Mouse (Mus musculus): ENCODE data around the gene Alyref2. TPM values are rescaled to one million over a fixed set of nuclear protein-coding genes. Genes with fewer than 3 reads are reported as not detected.

The Alyref2 gene
- polyA plus RNA-seq, 1 experiment from 2014 or later, result 17.4 TPM

GRCm38 (mm10) chr1:171501636-171502080, 1.6 kb upstream of the Alyref2 start:
- 4% methylated on average over 5 of the region's 5 CpGs for WGBS
- Histone ChIP-seq H3K36me3 (no peaks in the 10 kb centered on the region), H3K27ac (peak overlapping the region; percentile 98), H3K27me3 (no peaks in the 10 kb centered on the region), H3K9me3 (replicated peaks) (0 out of 2 replicates have a peak, but pooled peaks cover 2% of the 10 kb centered on the region), H3K9ac (peak overlapping the region; percentile 34; the same call in 1 of the 2 replicates), H3K4me1 (replicated peaks) (peaks cover 18% of the 10 kb centered on the region), H3K4me2 (peak overlapping the region; percentile 81), H3K4me3 (peak overlapping the region; percentile 33)
- no peak for ATAC-seq (replicated peaks; ENCODE audit: insufficient number of reproducible peaks, insufficient read depth, low FRiP score, low read depth)

- peak overlapping the region; percentile 21; the same call in 1 of the 2 replicates for H3K9ac ChIP-seq
- ATAC-seq (replicated peaks; ENCODE audit: insufficient number of reproducible peaks, insufficient read depth, low FRiP score, low read depth), result peak; percentile 77
- H3K4me3 ChIP-seq, result peak overlapping the region; percentile 72
- no peaks in the 10 kb centered on the region for H3K27me3 ChIP-seq
- H3K4me1 ChIP-seq (replicated peaks), result peaks cover 18% of the 10 kb centered on the region
- H3K9me3 ChIP-seq (replicated peaks), result no peaks in the 10 kb centered on the region
- H3K27ac ChIP-seq, result peak overlapping the region; percentile 98
- peak overlapping the region; percentile 81 for H3K4me2 ChIP-seq
- H3K36me3 ChIP-seq, result no peaks in the 10 kb centered on the region
- WGBS, result under 1% methylated on average over 14 of the region's 14 CpGs
These were observed 659 bp upstream of the Alyref2 start for GRCm38 (mm10) chr1:171502388-171503249.

- no peaks in the 10 kb centered on the region for H3K36me3 ChIP-seq
- peaks cover 18% of the 10 kb centered on the region for H3K4me1 ChIP-seq (replicated peaks)
- peak; percentile 33 for ATAC-seq (replicated peaks; ENCODE audit: insufficient number of reproducible peaks, insufficient read depth, low FRiP score, low read depth)
- peak overlapping the region; percentile 72 for H3K4me3 ChIP-seq
- H3K9ac ChIP-seq, result peak overlapping the region; percentile 75
- no peaks in the 10 kb centered on the region for H3K9me3 ChIP-seq (replicated peaks)
- peak overlapping the region; percentile 98 for H3K27ac ChIP-seq
- peak overlapping the region; percentile 81 for H3K4me2 ChIP-seq
- under 1% methylated on average over 53 of the region's 53 CpGs for WGBS
- H3K27me3 ChIP-seq, result no peaks in the 10 kb centered on the region
These were observed 464 bp downstream of the Alyref2 start for GRCm38 (mm10) chr1:171503592-171504291.

GRCm38 (mm10) chr1:171504586-171504985, 1.3 kb downstream of the Alyref2 start:
- H3K4me1 ChIP-seq (replicated peaks), result peaks cover 18% of the 10 kb centered on the region
- peak overlapping the region; percentile 81 for H3K4me2 ChIP-seq
- no peaks in the 10 kb centered on the region for H3K9me3 ChIP-seq (replicated peaks)
- H3K27ac ChIP-seq, result no peak overlapping the region
- no peak for ATAC-seq (replicated peaks; ENCODE audit: insufficient number of reproducible peaks, insufficient read depth, low FRiP score, low read depth)
- H3K4me3 ChIP-seq, result peak overlapping the region; percentile 33
- WGBS, result 85% methylated on average over 4 of the region's 4 CpGs
- H3K36me3 ChIP-seq, result no peaks in the 10 kb centered on the region
- no peaks in the 10 kb centered on the region for H3K27me3 ChIP-seq
- no peak overlapping the region for H3K9ac ChIP-seq

GRCm38 (mm10) chr1:171513234-171513633, 10.0 kb downstream of the Alyref2 start:
- H3K9me3 ChIP-seq (replicated peaks), result no peaks in the 10 kb centered on the region; the same call in 1 of the 2 replicates
- H3K4me2 ChIP-seq, result no peak overlapping the region
- ATAC-seq (replicated peaks; ENCODE audit: insufficient number of reproducible peaks, insufficient read depth, low FRiP score, low read depth), result no peak
- H3K36me3 ChIP-seq, result no peaks in the 10 kb centered on the region
- WGBS, result 86% methylated on average over 2 of the region's 2 CpGs
- no peaks in the 10 kb centered on the region for H3K27me3 ChIP-seq
- H3K27ac ChIP-seq, result no peak overlapping the region
- no peaks in the 10 kb centered on the region for H3K4me1 ChIP-seq (replicated peaks)
- H3K9ac ChIP-seq, result no peak overlapping the region
- H3K4me3 ChIP-seq, result no peak overlapping the region

GRCm38 (mm10) chr1:171513760-171514159, 10.5 kb downstream of the Alyref2 start:
- Histone ChIP-seq H3K4me3 (no peak overlapping the region), H3K4me2 (no peak overlapping the region), H3K27me3 (no peaks in the 10 kb centered on the region), H3K36me3 (no peaks in the 10 kb centered on the region), H3K4me1 (replicated peaks) (no peaks in the 10 kb centered on the region), H3K9ac (no peak overlapping the region), H3K9me3 (replicated peaks) (no peaks in the 10 kb centered on the region; the same call in 1 of the 2 replicates), H3K27ac (no peak overlapping the region)
- WGBS, result 91% methylated on average over 1 of the region's 1 CpGs
- no peak for ATAC-seq (replicated peaks; ENCODE audit: insufficient number of reproducible peaks, insufficient read depth, low FRiP score, low read depth)

- H3K27ac ChIP-seq, result no peak overlapping the region
- H3K9ac ChIP-seq, result no peak overlapping the region
- no peak overlapping the region for H3K4me2 ChIP-seq
- no peak for ATAC-seq (replicated peaks; ENCODE audit: insufficient number of reproducible peaks, insufficient read depth, low FRiP score, low read depth)
- WGBS, result 8% methylated on average over 1 of the region's 1 CpGs
- no peaks in the 10 kb centered on the region for H3K4me1 ChIP-seq (replicated peaks)
- no peak overlapping the region for H3K4me3 ChIP-seq
- no peaks in the 10 kb centered on the region for H3K27me3 ChIP-seq
- H3K9me3 ChIP-seq (replicated peaks), result no peaks in the 10 kb centered on the region; the same call in 1 of the 2 replicates
- no peaks in the 10 kb centered on the region for H3K36me3 ChIP-seq
These were observed 11.8 kb downstream of the Alyref2 start for GRCm38 (mm10) chr1:171515039-171515438.

GRCm38 (mm10) chr1:171515557-171515956, 12.3 kb downstream of the Alyref2 start:
- Histone ChIP-seq H3K4me3 (no peak overlapping the region), H3K27me3 (no peaks in the 10 kb centered on the region), H3K4me1 (replicated peaks) (no peaks in the 10 kb centered on the region), H3K36me3 (no peaks in the 10 kb centered on the region), H3K4me2 (no peak overlapping the region), H3K9me3 (replicated peaks) (no peaks in the 10 kb centered on the region; the same call in 1 of the 2 replicates), H3K9ac (no peak overlapping the region), H3K27ac (no peak overlapping the region)
- WGBS, result 88% methylated on average over 4 of the region's 4 CpGs
- no peak for ATAC-seq (replicated peaks; ENCODE audit: insufficient number of reproducible peaks, insufficient read depth, low FRiP score, low read depth)

GRCm38 (mm10) chr1:171531367-171531766, 28.1 kb downstream of the Alyref2 start:
- H3K27ac ChIP-seq, result no peak overlapping the region
- 90% methylated on average over 4 of the region's 4 CpGs for WGBS
- H3K36me3 ChIP-seq, result no peaks in the 10 kb centered on the region
- no peaks in the 10 kb centered on the region for H3K27me3 ChIP-seq
- H3K4me3 ChIP-seq, result no peak overlapping the region
- H3K9me3 ChIP-seq (replicated peaks), result no peaks in the 10 kb centered on the region
- H3K4me1 ChIP-seq (replicated peaks), result no peaks in the 10 kb centered on the region
- H3K9ac ChIP-seq, result no peak overlapping the region
- no peak for ATAC-seq (replicated peaks; ENCODE audit: insufficient number of reproducible peaks, insufficient read depth, low FRiP score, low read depth)
- H3K4me2 ChIP-seq, result no peak overlapping the region

GRCm38 (mm10) chr1:171532830-171533229, 29.6 kb downstream of the Alyref2 start:
- WGBS, result 54% methylated on average over 2 of the region's 2 CpGs
- H3K9ac ChIP-seq, result no peak overlapping the region
- H3K9me3 ChIP-seq (replicated peaks), result no peaks in the 10 kb centered on the region
- H3K4me1 ChIP-seq (replicated peaks), result no peaks in the 10 kb centered on the region
- no peak overlapping the region for H3K27ac ChIP-seq
- H3K4me3 ChIP-seq, result no peak overlapping the region
- no peaks in the 10 kb centered on the region for H3K27me3 ChIP-seq
- no peak for ATAC-seq (replicated peaks; ENCODE audit: insufficient number of reproducible peaks, insufficient read depth, low FRiP score, low read depth)
- H3K36me3 ChIP-seq, result no peaks in the 10 kb centered on the region
- no peak overlapping the region for H3K4me2 ChIP-seq

- H3K4me3 ChIP-seq, result no peak overlapping the region
- H3K4me1 ChIP-seq (replicated peaks), result no peaks in the 10 kb centered on the region
- no peaks in the 10 kb centered on the region for H3K36me3 ChIP-seq
- no peak for ATAC-seq (replicated peaks; ENCODE audit: insufficient number of reproducible peaks, insufficient read depth, low FRiP score, low read depth)
- H3K27me3 ChIP-seq, result no peaks in the 10 kb centered on the region
- no peak overlapping the region for H3K27ac ChIP-seq
- H3K4me2 ChIP-seq, result no peak overlapping the region
- H3K9me3 ChIP-seq (replicated peaks), result no peaks in the 10 kb centered on the region
- H3K9ac ChIP-seq, result no peak overlapping the region
These were observed 31.3 kb downstream of the Alyref2 start for GRCm38 (mm10) chr1:171534557-171534956.

Data from heart, embryonic 15.5 days (tissue).